Mouse (Mus musculus) liver, postnatal 0 days (tissue): ENCODE measurements around the gene Ankmy1. TPM values are rescaled to one million over a fixed set of nuclear protein-coding genes. Genes with fewer than 3 reads are reported as not detected.

ENCODE experiments used
- ATAC-seq: fragments of 200-750 bp; cut with Nextera tagmentation; 2 replicates; pipeline ENCODE4 v1.8.0; 2017; ENCODE audit warnings: mild to moderate bottlenecking, moderate library complexity
- DNase-seq: peaks from one replicate; pipeline ENCODE4 v3.0.0-alpha.2; 2016
- H3K27ac ChIP-seq: fragments of 300-500 bp; sonication (generic); 2 replicates; pipeline ENCODE4 v1.5.1; 2014; ENCODE audit warnings: antibody characterized with exemption, moderate library complexity, mild to moderate bottlenecking, low read depth
- H3K27me3 ChIP-seq: fragments of 300-500 bp; sonication (generic); 2 replicates; pipeline ENCODE4 v1.6.1; 2014; ENCODE audit warnings: low read length, control low read depth, mixed read lengths; ENCODE audit not compliant: insufficient read depth
- H3K36me3 ChIP-seq: fragments of 300-500 bp; sonication (generic); replicated peaks from 2 replicates; pipeline ENCODE4 v1.6.1; 2014; ENCODE audit warnings: mild to moderate bottlenecking, control low read depth, low read length, moderate library complexity, mixed read lengths; ENCODE audit not compliant: insufficient read depth
- H3K4me1 ChIP-seq: fragments of 300-500 bp; sonication (generic); 2 replicates; pipeline ENCODE4 v1.6.1; 2014; ENCODE audit warnings: antibody characterized with exemption, mild to moderate bottlenecking, control low read depth; ENCODE audit not compliant: insufficient read depth
- H3K4me2 ChIP-seq: fragments of 300-500 bp; sonication (generic); 2 replicates; pipeline ENCODE4 v1.6.1; 2014; ENCODE audit warnings: low read depth, mild to moderate bottlenecking, low read length, moderate library complexity, mixed read lengths
- H3K4me3 ChIP-seq: fragments of 300-500 bp; sonication (generic); 2 replicates; pipeline ENCODE4 v1.5.1; 2014; ENCODE audit warnings: low read depth, low read length
- H3K9ac ChIP-seq: fragments of 300-500 bp; sonication (generic); replicated peaks from 2 replicates; pipeline ENCODE4 v1.6.1; 2014; ENCODE audit warnings: mild to moderate bottlenecking, moderate library complexity
- H3K9me3 ChIP-seq: fragments of 300-500 bp; sonication (generic); 2 replicates; pipeline ENCODE4 v1.6.1; 2016; ENCODE audit warnings: mild to moderate bottlenecking, control low read depth, low read length, mixed read lengths
- CTCF ChIP-seq: sonication (generic); IDR thresholded peaks from 2 replicates; pipeline ENCODE4 v1.5.1; 2016; ENCODE audit warnings: antibody characterized with exemption, low read depth
- EP300 ChIP-seq: IDR thresholded peaks from 2 replicates; pipeline ENCODE4 v1.6.1; 2016; ENCODE audit warnings: antibody characterized with exemption, low read depth, mild to moderate bottlenecking
- WGBS: fragments of 180-500 bp; shearing (Covaris S2); extraction: QIAGEN DNeasy Blood & Tissue Kit; methylation state at CpG from one replicate; pipeline ENCODE4 v1.1.7; 2014; ENCODE audit not compliant: insufficient replicate concordance; 5-methylcytosine and 5-hydroxymethylcytosine counted together
- microRNA counts: library from miRNA; unstranded; fragments of <30 nt; microRNA quantifications from one replicate; lab custom pipeline; 2015
- microRNA-seq: library from miRNA; unstranded; fragments of <30 nt; microRNA quantifications from one replicate; pipeline ENCODE4, GENCODE M21; 2016
- polyA plus RNA-seq: library from polyadenylated mRNA; unstranded; fragments of >200 nt; fragmentation: Nextera tagmentation; extraction: Ambion mirVana; gene quantifications from 2 replicates; pipeline ENCODE4 v1.2.1, GENCODE M21; 2015

Ankmy1 gene
- polyA plus RNA-seq, 1 experiment from 2014 or later: 0.05 TPM

GRCm38 (mm10) chr1:92815756-92816294 lies 86.9 kb downstream of the Ankmy1 start:
- ATAC-seq (no peak), DNase-seq (no peak)
- no peaks in the 10 kb centered on the region for H3K36me3 ChIP-seq
- TF ChIP-seq EP300 (no peak), CTCF (no peak)
- H3K27ac ChIP-seq: no peak overlapping the region
- no peaks in the 10 kb centered on the region for H3K27me3 ChIP-seq
- no peak overlapping the region for H3K4me3 ChIP-seq
- H3K4me2 ChIP-seq: no peak overlapping the region
- 57% methylated on average over 5 of the region's 5 CpGs for WGBS
- no peaks in the 10 kb centered on the region for H3K4me1 ChIP-seq
- H3K9ac ChIP-seq: no peak overlapping the region
- no peaks in the 10 kb centered on the region for H3K9me3 ChIP-seq

- TF ChIP-seq EP300 (no peak), CTCF (no peak)
- WGBS: 86% methylated on average over 9 of the region's 9 CpGs
- ATAC-seq: no peak
- Histone ChIP-seq H3K4me3 (no peak overlapping the region), H3K4me1 (no peaks in the 10 kb centered on the region), H3K36me3 (no peaks in the 10 kb centered on the region), H3K27ac (no peak overlapping the region), H3K9me3 (no peaks in the 10 kb centered on the region), H3K27me3 (no peaks in the 10 kb centered on the region), H3K4me2 (no peak overlapping the region), H3K9ac (no peak overlapping the region)
- no peak for DNase-seq
Observed at GRCm38 (mm10) chr1:92815100-92815499, 87.6 kb downstream of the Ankmy1 start.

DNA sequence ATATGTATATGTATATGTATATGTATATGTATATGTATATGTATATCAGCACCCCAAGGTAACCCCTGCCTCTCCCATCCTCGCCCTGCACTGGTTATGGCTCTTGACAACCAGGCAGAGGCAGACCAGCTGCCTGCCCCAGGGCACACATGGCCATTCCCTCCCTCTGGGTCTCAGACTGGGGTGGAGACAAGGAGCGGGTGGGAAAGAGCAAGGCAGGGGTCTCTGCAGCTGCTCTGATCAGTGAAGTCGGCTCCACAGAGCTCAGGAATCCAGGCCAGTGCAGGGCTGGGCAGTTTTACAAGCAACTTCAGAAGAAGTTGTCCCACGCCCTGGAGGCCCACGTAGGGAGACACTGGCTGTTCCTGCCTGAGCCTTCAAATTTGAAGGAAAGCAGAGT lies 88.4 kb downstream of the Ankmy1 start:
- 61% methylated on average over 5 of the region's 5 CpGs for WGBS
- Histone ChIP-seq H3K9me3 (no peaks in the 10 kb centered on the region), H3K9ac (no peak overlapping the region), H3K36me3 (no peaks in the 10 kb centered on the region), H3K4me1 (no peaks in the 10 kb centered on the region), H3K4me2 (no peak overlapping the region), H3K4me3 (no peak overlapping the region), H3K27ac (no peak overlapping the region), H3K27me3 (no peaks in the 10 kb centered on the region)
- no peak for ATAC-seq
- no peak for DNase-seq
- TF ChIP-seq EP300 (no peak), CTCF (no peak)

MicroRNAs encoded within 50 kb of the gene (microRNA counts, 519-probe panel; counts per million panel counts)
- not detected for microRNA mmu-miR-149 (lab: Ali Mortazavi, UCI)

Small RNAs within 50 kb of the gene (microRNA-seq; reads per million reads assigned to microRNA genes)
- 869 reads per million, percentile 71 among the genes with 10 or more reads in this experiment for gene Mir149

Other genes with a start within 250 kb of the Ankmy1 start
- gene Gpc1, start 71.3 kb downstream of the Ankmy1 start, polyA plus RNA-seq: 3.3 and 3.8 TPM in 2 replicates
- 17.4 and 20.2 TPM in 2 replicates for gene Dusp28, start 4.1 kb upstream of the Ankmy1 start, polyA plus RNA-seq
- gene Rnpepl1, start 7.9 kb upstream of the Ankmy1 start, polyA plus RNA-seq: 16.1 and 16.2 TPM in 2 replicates
- 25.6 and 25.8 TPM in 2 replicates for gene Capn10, start 31.5 kb upstream of the Ankmy1 start, polyA plus RNA-seq
- 1.1 and 1.4 TPM in 2 replicates for gene Gpr35, start 48.0 kb upstream of the Ankmy1 start, polyA plus RNA-seq
- not detected in 2 replicates for gene Aqp12, start 103.4 kb upstream of the Ankmy1 start, polyA plus RNA-seq
- gene Kif1a, start 199.0 kb upstream of the Ankmy1 start, polyA plus RNA-seq: 0.17 and 0.28 TPM in 2 replicates
- gene Agxt, start 232.3 kb upstream of the Ankmy1 start, polyA plus RNA-seq: 443 and 456 TPM in 2 replicates